Mouse (Mus musculus): ENCODE results near the gene Hist2h2be. TPM values are rescaled to one million over a fixed set of nuclear protein-coding genes. Genes with fewer than 3 reads are reported as not detected.
"Not testable (repeated sequence)": the region's sequence is repeated elsewhere in the genome, so short reads cannot be mapped to it uniquely, and the experiment has no call there.

The Hist2h2be gene
- polyA plus RNA-seq, 1 experiment from 2014 or later, result 3.4 TPM

DNA sequence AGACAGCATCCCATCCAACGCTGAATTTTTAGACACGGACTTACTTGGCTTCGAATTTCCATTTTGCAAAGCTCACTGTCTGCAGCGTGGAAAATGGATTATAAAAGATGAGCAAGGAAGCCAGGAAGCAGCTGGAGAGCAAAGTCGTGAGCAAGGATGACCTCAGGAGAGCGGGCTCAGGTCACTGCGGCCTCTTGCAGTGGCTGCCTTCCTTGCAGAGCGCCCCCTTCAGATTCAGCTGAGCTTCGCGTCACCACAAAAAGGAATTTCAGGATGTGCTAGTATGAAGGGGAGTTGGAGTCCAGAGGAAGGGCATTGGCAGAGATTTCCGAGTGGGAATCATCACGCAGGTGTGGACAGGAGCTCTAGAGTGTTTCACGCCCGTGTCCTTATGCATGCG, 11.7 kb upstream of the Hist2h2be start:
- Histone ChIP-seq H3K9ac (ENCODE audit: low read length) (no peak overlapping the region), H3K27ac (replicated peaks) (no peak overlapping the region), H3K4me1 (replicated peaks; ENCODE audit: control insufficient read depth, insufficient read depth) (no peaks in the 10 kb centered on the region), H3K27me3 (ENCODE audit: control insufficient read depth, insufficient read depth, low read length) (no peaks in the 10 kb centered on the region), H3K36me3 (ENCODE audit: control insufficient read depth, insufficient read depth, low read length) (no peaks in the 10 kb centered on the region), H3K4me3 (ENCODE audit: low read depth, low read length) (no peak overlapping the region), H3K9me3 (ENCODE audit: control insufficient read depth, low read length) (no peaks in the 10 kb centered on the region), H3K4me2 (replicated peaks; ENCODE audit: low read depth) (no peak overlapping the region)
- 26% methylated on average over 15 of the region's 15 CpGs for WGBS
- DNase-seq (ENCODE audit: low spot score) (peak; percentile 35), ATAC-seq (ENCODE audit: low FRiP score, low TSS enrichment) (no peak)
- TF ChIP-seq EP300 (optimal IDR thresholded peaks at IDR 0.05) (no peak), CTCF (IDR thresholded peaks at IDR 0.05; ENCODE audit: low read depth) (peak; percentile 66)

- H3K9me3 ChIP-seq (ENCODE audit: control insufficient read depth, low read length), result no peaks in the 10 kb centered on the region
- TF ChIP-seq EP300 (optimal IDR thresholded peaks at IDR 0.05) (no peak), CTCF (IDR thresholded peaks at IDR 0.05; ENCODE audit: low read depth) (peak; percentile 58)
- peak overlapping the region; percentile 97 for H3K27ac ChIP-seq (replicated peaks)
- 0% methylated on average over 12 of the region's 12 CpGs for WGBS
- peak overlapping the region; percentile 79 for H3K9ac ChIP-seq (ENCODE audit: low read length)
- H3K4me2 ChIP-seq (replicated peaks; ENCODE audit: low read depth), result peak overlapping the region; percentile 69
- no peaks in the 10 kb centered on the region for H3K27me3 ChIP-seq (ENCODE audit: control insufficient read depth, insufficient read depth, low read length)
- H3K36me3 ChIP-seq (ENCODE audit: control insufficient read depth, insufficient read depth, low read length), result no peaks in the 10 kb centered on the region
- ATAC-seq (ENCODE audit: low FRiP score, low TSS enrichment) (no peak), DNase-seq (ENCODE audit: low spot score) (peak; percentile 36)
- peak overlapping the region; percentile 53 for H3K4me3 ChIP-seq (ENCODE audit: low read depth, low read length)
- H3K4me1 ChIP-seq (replicated peaks; ENCODE audit: control insufficient read depth, insufficient read depth), result 0 out of 2 replicates have a peak, but pooled peaks cover 5% of the 10 kb centered on the region
Observed at GRCm38 (mm10) chr3:96219191-96219641, 1.7 kb upstream of the Hist2h2be start.

GRCm38 (mm10) chr3:96219661-96220130, 1.2 kb upstream of the Hist2h2be start, which contains the start of the genes Bola1 and Hist2h2ab:
Gene Bola1, minus strand, starts transcription at chr3:96219709.
Gene Hist2h2ab, plus strand, starts transcription at chr3:96219865.
- TF ChIP-seq EP300 (optimal IDR thresholded peaks at IDR 0.05) (no peak), CTCF (IDR thresholded peaks at IDR 0.05; ENCODE audit: low read depth) (no peak)
- Histone ChIP-seq H3K4me1 (replicated peaks; ENCODE audit: control insufficient read depth, insufficient read depth) (0 out of 2 replicates have a peak, but pooled peaks cover 5% of the 10 kb centered on the region), H3K4me2 (replicated peaks; ENCODE audit: low read depth) (peak within 1 kb of the TSS; percentile 69), H3K4me3 (ENCODE audit: low read depth, low read length) (peak within 1 kb of the TSS; percentile 53), H3K27me3 (ENCODE audit: control insufficient read depth, insufficient read depth, low read length) (no peaks in the 10 kb centered on the region), H3K36me3 (ENCODE audit: control insufficient read depth, insufficient read depth, low read length) (no peaks in the 10 kb centered on the region), H3K9ac (ENCODE audit: low read length) (peak within 1 kb of the TSS; percentile 79), H3K9me3 (ENCODE audit: control insufficient read depth, low read length) (no peaks in the 10 kb centered on the region), H3K27ac (replicated peaks) (peak within 1 kb of the TSS; percentile 97)
- WGBS, result under 1% methylated on average over 36 of the region's 37 CpGs
- ATAC-seq (ENCODE audit: low FRiP score, low TSS enrichment) (peak; percentile 85), DNase-seq (ENCODE audit: low spot score) (peak; percentile 74)

- ATAC-seq (ENCODE audit: low FRiP score, low TSS enrichment), result not testable (repeated sequence)
- peak; percentile 35 for DNase-seq (ENCODE audit: low spot score)
- WGBS, result 0% methylated on average over 25 of the region's 47 CpGs
Observed at GRCm38 (mm10) chr3:96220131-96220764, 671 bp upstream of the Hist2h2be start.

GRCm38 (mm10) chr3:96221640-96222038, 720 bp downstream of the Hist2h2be start:
- H3K4me2 ChIP-seq (replicated peaks; ENCODE audit: low read depth), result peak overlapping the region; percentile 69
- H3K27me3 ChIP-seq (ENCODE audit: control insufficient read depth, insufficient read depth, low read length), result no peaks in the 10 kb centered on the region
- no peaks in the 10 kb centered on the region for H3K9me3 ChIP-seq (ENCODE audit: control insufficient read depth, low read length)
- WGBS, result 20% methylated on average over 9 of the region's 9 CpGs
- H3K4me3 ChIP-seq (ENCODE audit: low read depth, low read length), result peak overlapping the region; percentile 53
- DNase-seq (ENCODE audit: low spot score), result no peak
- H3K4me1 ChIP-seq (replicated peaks; ENCODE audit: control insufficient read depth, insufficient read depth), result 0 out of 2 replicates have a peak, but pooled peaks cover 5% of the 10 kb centered on the region
- no peak for ATAC-seq (ENCODE audit: low FRiP score, low TSS enrichment)
- no peaks in the 10 kb centered on the region for H3K36me3 ChIP-seq (ENCODE audit: control insufficient read depth, insufficient read depth, low read length)
- peak overlapping the region; percentile 97 for H3K27ac ChIP-seq (replicated peaks)
- peak overlapping the region; percentile 60 for H3K9ac ChIP-seq (ENCODE audit: low read length)
- TF ChIP-seq CTCF (IDR thresholded peaks at IDR 0.05; ENCODE audit: low read depth), result no peak

More at GRCm38 (mm10) chr3:96220131-96220764, 671 bp upstream of the Hist2h2be start:
- peak overlapping the region; percentile 53 for H3K4me3 ChIP-seq (ENCODE audit: low read depth, low read length)
- peak overlapping the region; percentile 69 for H3K4me2 ChIP-seq (replicated peaks; ENCODE audit: low read depth)
- not testable (repeated sequence) for H3K27me3 ChIP-seq (ENCODE audit: control insufficient read depth, insufficient read depth, low read length); H3K36me3 ChIP-seq (ENCODE audit: control insufficient read depth, insufficient read depth, low read length); H3K4me1 ChIP-seq (replicated peaks; ENCODE audit: control insufficient read depth, insufficient read depth); H3K9me3 ChIP-seq (ENCODE audit: control insufficient read depth, low read length)
- H3K27ac ChIP-seq (replicated peaks), result peak overlapping the region; percentile 97
- peak overlapping the region; percentile 79 for H3K9ac ChIP-seq (ENCODE audit: low read length)

GRCm38 (mm10) chr3:96222774-96223173, 1.9 kb downstream of the Hist2h2be start:
- Histone ChIP-seq H3K4me1 (replicated peaks; ENCODE audit: control insufficient read depth, insufficient read depth) (0 out of 2 replicates have a peak, but pooled peaks cover 5% of the 10 kb centered on the region), H3K27ac (replicated peaks) (no peak overlapping the region), H3K9me3 (ENCODE audit: control insufficient read depth, low read length) (no peaks in the 10 kb centered on the region), H3K4me3 (ENCODE audit: low read depth, low read length) (no peak overlapping the region), H3K27me3 (ENCODE audit: control insufficient read depth, insufficient read depth, low read length) (no peaks in the 10 kb centered on the region), H3K9ac (ENCODE audit: low read length) (no peak overlapping the region), H3K36me3 (ENCODE audit: control insufficient read depth, insufficient read depth, low read length) (no peaks in the 10 kb centered on the region), H3K4me2 (replicated peaks; ENCODE audit: low read depth) (peak overlapping the region; percentile 8; the same call in 1 of the 2 replicates)
- TF ChIP-seq EP300 (optimal IDR thresholded peaks at IDR 0.05) (no peak), CTCF (IDR thresholded peaks at IDR 0.05; ENCODE audit: low read depth) (no peak)
- 75% methylated on average over 4 of the region's 4 CpGs for WGBS
- ATAC-seq (ENCODE audit: low FRiP score, low TSS enrichment) (no peak), DNase-seq (ENCODE audit: low spot score) (no peak)
